Mouse (Mus musculus) hindbrain, embryonic 10.5 days (tissue): ENCODE data around the gene Shisa3. TPM values are rescaled to one million over a fixed set of nuclear protein-coding genes. Genes with fewer than 3 reads are reported as not detected.

Source experiments
- DNase-seq: peaks from one replicate; pipeline ENCODE4 v3.0.0-alpha.2; 2017; ENCODE audit warnings: low spot score
- H3K27ac ChIP-seq: fragments of 300-500 bp; sonication (generic); 2 replicates; pipeline ENCODE4 v1.5.1; 2016; ENCODE audit warnings: mild to moderate bottlenecking, moderate library complexity
- H3K27me3 ChIP-seq: fragments of 300-500 bp; sonication (generic); 2 replicates; pipeline ENCODE4 v1.6.1; 2016; ENCODE audit warnings: mild to moderate bottlenecking; ENCODE audit not compliant: poor library complexity, insufficient read depth, severe bottlenecking
- H3K36me3 ChIP-seq: fragments of 300-500 bp; sonication (generic); 2 replicates; pipeline ENCODE4 v1.6.1; 2016; ENCODE audit warnings: mild to moderate bottlenecking, moderate library complexity
- H3K4me1 ChIP-seq: fragments of 300-500 bp; sonication (generic); replicated peaks from 2 replicates; pipeline ENCODE4 v1.6.1; 2016; ENCODE audit warnings: mild to moderate bottlenecking
- H3K4me3 ChIP-seq: fragments of 300-500 bp; sonication (generic); 2 replicates; pipeline ENCODE4 v1.5.1; 2016; ENCODE audit warnings: mild to moderate bottlenecking, moderate library complexity
- H3K9me3 ChIP-seq: fragments of 300-500 bp; sonication (generic); 2 replicates; pipeline ENCODE4 v1.6.1; 2016; ENCODE audit warnings: mild to moderate bottlenecking, moderate library complexity
- WGBS: fragments of 180-500 bp; shearing (Covaris S2); methylation state at CpG from one replicate; pipeline ENCODE4 v1.1.7; 2016; 5-methylcytosine and 5-hydroxymethylcytosine counted together
- polyA plus RNA-seq: library from polyadenylated mRNA; unstranded; fragments of >200 nt; fragmentation: Nextera tagmentation; extraction: Ambion mirVana; gene quantifications from 2 replicates; pipeline ENCODE4 v1.2.1, GENCODE M21; 2016

The Shisa3 gene
- polyA plus RNA-seq, 1 experiment from 2014 or later = 6.7 TPM

DNA sequence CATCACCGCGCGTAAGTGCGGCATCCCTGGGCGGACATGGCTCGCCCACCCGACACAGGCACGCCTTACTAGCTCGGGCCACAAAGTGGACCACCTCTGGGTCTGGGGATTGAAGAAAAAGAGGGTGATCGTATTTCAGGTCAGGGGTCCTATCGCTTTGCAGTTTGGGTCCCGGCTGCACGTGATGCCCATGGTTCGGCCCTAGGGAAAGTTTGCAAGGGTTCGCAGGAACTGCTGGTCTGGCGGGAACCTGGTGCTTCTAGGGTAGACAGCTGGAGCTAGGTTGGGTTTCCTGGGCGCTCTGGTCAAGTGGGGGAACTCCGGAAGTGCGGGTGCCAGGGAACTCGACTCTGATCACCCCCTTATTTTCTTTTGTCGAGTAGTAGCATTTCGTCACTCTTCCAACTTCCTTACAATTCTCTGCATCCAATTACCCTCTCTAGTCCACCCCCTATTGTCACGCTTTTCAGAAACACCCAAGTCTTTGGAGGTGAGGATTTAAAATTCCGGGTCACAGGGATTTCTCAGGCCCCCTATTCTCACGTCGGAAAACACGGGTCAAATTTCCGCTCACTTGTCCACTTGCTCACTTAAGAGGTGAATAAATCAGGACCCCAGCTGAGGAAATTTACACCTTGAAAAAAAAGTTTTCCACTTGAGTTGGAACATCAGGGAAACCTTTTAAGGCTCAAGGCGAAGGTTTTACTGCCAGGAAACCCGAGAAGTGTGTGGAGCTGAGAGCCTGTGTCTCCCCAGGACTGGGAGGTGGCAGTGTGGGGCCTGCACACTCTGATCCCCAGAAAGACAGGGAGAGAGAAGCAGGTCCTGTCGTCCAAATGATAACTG, 1.2 kb downstream of the Shisa3 start:
- WGBS = 2% methylated on average over 31 of the region's 31 CpGs
- Histone ChIP-seq H3K27me3 (peaks cover 78% of the 10 kb centered on the region), H3K27ac (peak overlapping the region; percentile 87), H3K9me3 (no peaks in the 10 kb centered on the region), H3K4me1 (peaks cover 38% of the 10 kb centered on the region), H3K36me3 (peaks cover 7% of the 10 kb centered on the region; the same call in 1 of the 2 replicates), H3K4me3 (peak overlapping the region; percentile 63)
- DNase-seq = no peak

DNA sequence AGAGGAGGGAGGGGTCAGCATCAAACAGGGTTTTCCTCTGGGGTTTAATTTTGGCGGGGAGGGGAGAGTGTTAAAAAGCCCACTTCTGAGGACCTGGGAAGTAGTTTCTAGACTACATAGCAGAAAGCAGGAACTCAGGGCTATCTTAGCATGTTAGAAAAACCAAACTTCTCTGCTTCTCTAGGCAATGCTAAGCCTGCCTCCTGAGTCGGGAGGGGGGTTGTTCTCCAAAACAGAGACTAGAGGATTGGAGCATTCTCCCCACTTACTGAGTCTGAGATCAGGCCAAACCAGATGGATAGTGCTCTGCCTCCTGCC, 1.8 kb downstream of the Shisa3 start:
- DNase-seq = no peak
- Histone ChIP-seq H3K27me3 (peaks cover 76% of the 10 kb centered on the region), H3K4me1 (peaks cover 38% of the 10 kb centered on the region), H3K9me3 (no peaks in the 10 kb centered on the region), H3K27ac (peak overlapping the region; percentile 87; the same call in 1 of the 2 replicates), H3K36me3 (peaks cover 7% of the 10 kb centered on the region; the same call in 1 of the 2 replicates), H3K4me3 (peak overlapping the region; percentile 63)
- WGBS = 14% methylated on average over 2 of the region's 2 CpGs

DNA sequence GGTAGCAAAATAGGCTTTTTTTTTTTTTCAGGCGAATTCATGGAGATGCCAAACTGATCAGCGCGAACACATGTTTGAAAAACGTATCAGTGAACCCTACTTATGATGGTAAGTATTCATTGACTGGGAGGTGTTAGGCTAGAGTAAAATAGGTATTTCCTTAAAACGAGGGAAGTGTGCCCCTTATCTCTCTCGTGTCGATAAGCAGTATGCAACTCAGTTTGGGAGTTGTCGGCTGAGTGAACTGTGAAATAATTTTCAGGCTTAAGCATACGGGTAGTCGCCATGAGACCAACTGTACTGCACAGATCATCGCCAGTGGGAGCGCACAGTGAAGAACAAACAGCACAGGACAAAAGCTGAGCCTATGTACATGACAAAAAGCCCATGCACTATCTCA, 13.5 kb downstream of the Shisa3 start:
- no peak for DNase-seq
- WGBS = 93% methylated on average over 12 of the region's 12 CpGs
- H3K27me3 ChIP-seq = peaks cover 4% of the 10 kb centered on the region; the same call in 1 of the 2 replicates

DNA sequence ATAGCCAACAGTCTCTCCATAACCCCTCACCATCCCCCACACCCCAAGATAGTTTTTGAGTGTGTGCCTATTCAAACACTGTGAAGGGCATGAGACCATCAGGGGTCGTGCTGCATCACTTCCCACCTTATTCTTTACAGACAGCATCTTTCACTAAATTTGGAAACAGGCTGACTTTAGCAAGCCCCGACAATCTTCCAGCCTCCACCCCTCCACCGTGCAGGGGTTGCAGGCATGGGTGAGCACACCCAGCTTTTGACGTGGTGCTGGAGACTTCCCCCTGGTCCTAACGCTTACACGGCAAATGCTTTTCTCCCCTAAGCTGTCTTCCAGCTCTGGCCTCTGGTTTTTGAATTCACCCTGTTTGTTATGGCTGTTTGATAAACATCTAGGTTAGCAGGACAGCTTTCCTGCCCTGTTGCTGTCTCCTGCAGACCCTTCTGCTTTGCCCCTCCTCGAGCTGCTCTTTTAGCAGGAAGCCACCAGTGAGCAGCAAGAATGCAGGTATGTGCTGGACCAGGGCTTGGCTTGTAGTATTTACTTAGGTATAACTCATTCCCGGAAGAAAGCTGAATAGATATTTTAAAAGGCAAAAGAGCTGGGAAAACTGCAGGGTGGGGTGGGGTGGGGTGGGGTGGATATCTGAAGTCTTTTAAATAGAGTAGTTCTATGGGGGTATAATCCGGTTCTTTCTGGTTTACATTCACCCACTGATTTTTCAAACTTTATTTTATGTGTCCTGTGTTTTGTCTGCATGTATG, 20.7 kb downstream of the Shisa3 start:
- Histone ChIP-seq H3K4me1 (peaks cover 25% of the 10 kb centered on the region), H3K36me3 (no peaks in the 10 kb centered on the region), H3K4me3 (no peak overlapping the region), H3K27me3 (peaks cover 22% of the 10 kb centered on the region), H3K27ac (peak overlapping the region; percentile 40; the same call in 1 of the 2 replicates), H3K9me3 (no peaks in the 10 kb centered on the region)
- 67% methylated on average over 9 of the region's 9 CpGs for WGBS
- DNase-seq = no peak

More for the DNA sequence above, 13.5 kb downstream of the Shisa3 start:
- Histone ChIP-seq H3K27ac (no peak overlapping the region), H3K9me3 (no peaks in the 10 kb centered on the region), H3K4me1 (peaks cover 4% of the 10 kb centered on the region; the same call in 1 of the 2 replicates), H3K36me3 (peaks cover 14% of the 10 kb centered on the region), H3K4me3 (no peak overlapping the region)

DNA sequence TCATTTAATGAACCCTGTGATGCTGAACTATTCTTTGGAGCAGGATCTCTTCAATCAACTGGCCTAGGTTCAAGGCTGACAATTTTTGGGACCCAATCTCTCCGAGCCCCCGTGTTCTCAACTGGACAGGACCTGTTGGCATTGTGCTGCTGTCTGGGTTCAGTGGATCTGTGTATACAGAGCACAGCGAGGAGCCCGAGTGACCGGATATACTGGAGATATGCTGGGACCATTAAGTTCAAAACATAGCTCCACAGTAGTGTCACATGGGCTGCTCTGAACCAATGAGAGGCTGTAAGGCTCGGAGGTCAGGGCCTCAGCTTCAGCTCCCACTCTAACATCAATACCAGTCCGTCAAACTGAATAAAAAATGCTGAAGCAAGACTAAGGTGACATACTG, 21.8 kb downstream of the Shisa3 start:
- DNase-seq = no peak

DNA sequence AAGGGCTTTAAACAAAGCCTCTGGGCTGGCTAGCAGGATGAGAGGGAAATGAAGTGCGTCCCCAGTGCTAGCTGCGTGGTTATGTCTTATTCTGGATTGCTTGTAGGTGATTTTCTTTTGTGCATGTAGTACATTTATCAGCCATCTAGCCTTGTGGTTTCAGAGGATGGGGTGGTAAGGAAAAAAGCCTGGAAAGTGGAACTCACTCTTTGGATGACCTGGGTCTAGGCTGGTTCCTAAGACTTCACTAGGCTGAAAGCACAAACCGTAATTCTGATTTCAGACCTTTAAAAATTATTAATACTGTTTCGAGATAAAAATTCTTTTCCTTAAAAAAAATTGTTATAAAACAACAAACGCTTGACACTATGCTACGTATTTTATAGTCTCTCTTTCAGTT, 22.2 kb downstream of the Shisa3 start:
- WGBS = 86% methylated on average over 6 of the region's 6 CpGs
- DNase-seq = no peak
- Histone ChIP-seq H3K27ac (no peak overlapping the region), H3K9me3 (no peaks in the 10 kb centered on the region), H3K27me3 (peaks cover 22% of the 10 kb centered on the region), H3K4me1 (peaks cover 36% of the 10 kb centered on the region), H3K4me3 (no peak overlapping the region), H3K36me3 (no peaks in the 10 kb centered on the region)

More for the DNA sequence above, 21.8 kb downstream of the Shisa3 start:
- Histone ChIP-seq H3K27ac (peak overlapping the region; percentile 45), H3K36me3 (no peaks in the 10 kb centered on the region), H3K4me1 (peaks cover 32% of the 10 kb centered on the region), H3K9me3 (no peaks in the 10 kb centered on the region), H3K27me3 (peaks cover 22% of the 10 kb centered on the region), H3K4me3 (no peak overlapping the region)
- 70% methylated on average over 7 of the region's 7 CpGs for WGBS

DNA sequence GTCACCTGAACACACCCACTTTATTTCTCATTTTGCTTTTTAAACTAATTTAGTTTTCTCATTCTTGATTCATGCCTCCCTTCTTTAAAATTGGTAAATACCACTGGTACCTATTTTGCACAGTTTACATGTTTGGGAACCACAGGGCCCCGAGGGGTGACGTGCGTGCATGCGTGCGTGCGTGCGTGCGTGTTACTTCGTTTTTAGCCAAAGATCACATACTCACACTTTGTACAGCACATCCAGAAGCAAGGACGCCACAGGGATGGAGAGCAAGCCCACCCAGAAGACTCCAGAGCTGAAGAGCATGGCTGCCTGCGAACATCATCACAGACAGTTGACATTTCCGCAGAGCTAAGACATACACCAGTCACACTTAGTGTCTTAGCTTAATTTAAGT, 23.6 kb downstream of the Shisa3 start:
- peaks cover 36% of the 10 kb centered on the region for H3K4me1 ChIP-seq
- H3K9me3 ChIP-seq = no peaks in the 10 kb centered on the region
- peaks cover 26% of the 10 kb centered on the region for H3K27me3 ChIP-seq
- no peak overlapping the region for H3K4me3 ChIP-seq
- no peaks in the 10 kb centered on the region for H3K36me3 ChIP-seq
- DNase-seq = no peak
- H3K27ac ChIP-seq = no peak overlapping the region
- WGBS = 94% methylated on average over 12 of the region's 12 CpGs

DNA sequence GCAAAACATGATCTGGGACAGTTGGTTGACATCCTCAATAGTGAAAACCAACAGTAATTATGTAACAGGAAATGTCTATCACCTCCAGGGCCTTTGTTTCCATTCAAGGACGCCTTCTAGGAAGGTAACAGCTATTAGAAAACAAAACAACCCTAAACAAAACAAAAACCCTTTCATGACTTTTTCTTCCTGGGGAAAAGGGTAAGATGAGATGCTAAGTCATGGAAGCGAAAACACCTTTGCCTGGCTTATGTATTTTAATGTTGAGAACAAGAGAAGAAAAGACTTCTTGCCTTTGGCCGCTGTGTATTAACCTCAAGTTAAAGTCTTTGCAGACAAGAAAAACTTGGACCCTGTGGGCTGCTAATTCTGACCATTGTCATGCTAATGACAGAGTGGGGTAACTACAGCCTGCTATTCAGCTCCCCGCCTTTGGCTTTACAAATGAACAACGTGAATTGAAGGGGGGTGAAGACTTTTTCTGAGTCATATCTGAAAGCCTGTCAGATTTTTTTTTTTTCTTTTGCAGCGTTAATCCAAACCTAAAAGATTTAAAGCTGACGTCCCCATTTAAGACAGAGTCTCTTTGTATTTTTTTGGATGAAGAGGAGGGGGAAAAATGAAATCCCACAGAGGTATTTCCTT, 25.6 kb downstream of the Shisa3 start:
- WGBS = 7% methylated on average over 7 of the region's 7 CpGs
- Histone ChIP-seq H3K27ac (peak overlapping the region; percentile 88), H3K4me1 (peaks cover 36% of the 10 kb centered on the region), H3K4me3 (peak overlapping the region; percentile 35), H3K36me3 (no peaks in the 10 kb centered on the region), H3K9me3 (no peaks in the 10 kb centered on the region), H3K27me3 (peaks cover 46% of the 10 kb centered on the region)
- no peak for DNase-seq

DNA sequence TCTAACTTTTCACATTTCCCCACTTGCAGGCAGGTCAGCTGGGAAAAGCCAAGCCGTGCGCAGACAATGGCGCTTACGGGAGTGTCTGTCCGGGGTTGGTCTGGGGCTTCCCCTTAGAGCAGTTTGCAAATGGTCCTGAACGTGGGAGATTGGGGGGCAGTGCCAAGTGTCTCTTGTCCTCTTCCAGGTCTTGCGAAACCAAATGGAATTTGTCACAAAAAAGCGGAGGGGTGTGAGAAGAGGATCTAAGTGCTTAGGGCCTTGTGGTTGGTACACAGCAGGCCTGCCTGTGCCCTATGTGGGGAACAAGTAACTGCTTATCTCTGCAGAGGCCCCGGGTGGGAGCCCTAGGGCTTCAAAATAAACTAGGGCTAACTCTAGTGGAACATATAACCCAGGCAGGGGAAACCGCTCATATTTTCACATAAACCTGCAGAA, 26.2 kb downstream of the Shisa3 start:
- no peaks in the 10 kb centered on the region for H3K9me3 ChIP-seq
- no peaks in the 10 kb centered on the region for H3K36me3 ChIP-seq
- peaks cover 34% of the 10 kb centered on the region for H3K4me1 ChIP-seq
- peak; percentile 60 for DNase-seq
- peak overlapping the region; percentile 88 for H3K27ac ChIP-seq
- WGBS = 6% methylated on average over 10 of the region's 10 CpGs
- H3K27me3 ChIP-seq = peaks cover 48% of the 10 kb centered on the region
- peak overlapping the region; percentile 35 for H3K4me3 ChIP-seq

DNA sequence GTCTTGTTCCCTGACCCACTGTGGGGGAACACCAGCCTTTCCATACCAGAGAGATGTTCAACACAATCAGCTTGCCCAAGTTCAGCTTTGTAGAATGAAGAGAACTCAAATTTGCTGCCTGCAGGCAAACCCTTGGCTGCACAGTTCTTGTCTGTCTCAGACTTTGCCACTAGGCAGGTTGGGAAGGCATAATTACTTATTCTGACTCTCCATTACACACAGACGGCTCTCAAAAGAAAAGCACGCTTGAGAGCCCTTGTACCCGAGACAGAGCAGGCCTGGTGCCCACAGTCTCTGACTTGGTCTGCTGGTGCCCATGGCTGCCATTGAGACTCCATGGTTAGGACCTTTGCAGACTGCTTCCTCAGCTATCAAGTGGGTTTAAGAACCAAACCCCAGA, 26.7 kb downstream of the Shisa3 start:
- no peaks in the 10 kb centered on the region for H3K9me3 ChIP-seq
- peaks cover 51% of the 10 kb centered on the region for H3K27me3 ChIP-seq
- peak; percentile 26 for DNase-seq
- H3K27ac ChIP-seq = peak overlapping the region; percentile 88
- H3K4me1 ChIP-seq = peaks cover 30% of the 10 kb centered on the region
- no peak overlapping the region for H3K4me3 ChIP-seq
- no peaks in the 10 kb centered on the region for H3K36me3 ChIP-seq
- 20% methylated on average over 3 of the region's 3 CpGs for WGBS

DNA sequence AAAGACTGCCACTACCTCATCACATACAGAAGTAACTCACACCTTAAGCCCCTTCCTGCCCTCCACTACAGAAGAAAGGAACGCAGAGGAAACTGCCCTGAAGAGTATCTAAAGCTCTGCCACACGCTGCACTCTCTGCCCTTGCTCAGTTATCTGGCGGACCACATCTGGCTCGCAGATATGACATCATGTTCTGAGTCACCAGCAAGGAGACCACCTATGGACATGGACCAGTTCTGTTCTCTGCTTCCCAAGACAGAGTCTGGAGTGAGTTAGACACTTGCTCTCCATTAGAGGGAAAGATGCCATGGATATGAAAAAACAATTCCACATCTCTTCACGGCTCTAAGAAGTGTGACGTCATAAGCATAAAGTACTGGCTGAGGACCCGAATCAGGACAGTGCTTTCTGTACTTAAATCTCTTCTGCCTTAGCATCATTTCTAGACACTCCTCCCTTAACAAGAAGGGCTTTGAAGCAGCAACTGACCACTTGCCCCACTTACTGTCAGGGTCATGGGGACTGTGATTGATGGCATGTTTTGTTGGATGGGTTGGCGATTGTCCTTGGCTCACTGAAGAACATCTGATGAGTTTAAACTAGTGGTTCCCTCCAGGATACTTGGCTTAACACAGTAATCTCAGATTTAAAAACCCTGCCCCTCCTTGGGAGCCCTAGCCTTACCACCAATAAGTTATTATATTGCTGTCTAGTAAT, 33.1 kb downstream of the Shisa3 start:
- no peak overlapping the region for H3K4me3 ChIP-seq
- WGBS = 80% methylated on average over 8 of the region's 8 CpGs
- no peak for DNase-seq
- H3K27me3 ChIP-seq = peaks cover 75% of the 10 kb centered on the region
- H3K9me3 ChIP-seq = no peaks in the 10 kb centered on the region
- peak overlapping the region; percentile 12; the same call in 1 of the 2 replicates for H3K27ac ChIP-seq
- 0 out of 2 replicates have a peak, but pooled peaks cover 5% of the 10 kb centered on the region for H3K36me3 ChIP-seq
- H3K4me1 ChIP-seq = peaks cover 19% of the 10 kb centered on the region
